Mouse (Mus musculus): ENCODE results near the gene Slc13a3. TPM values are rescaled to one million over a fixed set of nuclear protein-coding genes. Genes with fewer than 3 reads are reported as not detected.

Slc13a3 gene
- polyA plus RNA-seq, 1 experiment from 2014 or later = 24.6 TPM

Other genes with a start within 250 kb of the Slc13a3 start
- gene Cdh22, start 238.4 kb downstream of the Slc13a3 start, polyA plus RNA-seq (2015; fragmentation: Nextera tagmentation; extraction: Ambion mirVana) = not detected in 2 replicates
- 37.9 and 47.2 TPM in 2 replicates for gene Slc35c2, start 185.4 kb downstream of the Slc13a3 start, polyA plus RNA-seq (2015; fragmentation: Nextera tagmentation; extraction: Ambion mirVana)
- 15.9 and 16.3 TPM in 2 replicates for gene Elmo2, start 146.8 kb downstream of the Slc13a3 start, polyA plus RNA-seq (2015; fragmentation: Nextera tagmentation; extraction: Ambion mirVana)
- not detected in 2 replicates for gene Zfp663, start 104.5 kb downstream of the Slc13a3 start, polyA plus RNA-seq (2015; fragmentation: Nextera tagmentation; extraction: Ambion mirVana)
- 0.96 and 0.97 TPM in 2 replicates for gene Zfp334, start 85.0 kb downstream of the Slc13a3 start, polyA plus RNA-seq (2015; fragmentation: Nextera tagmentation; extraction: Ambion mirVana)
- gene Ocstamp, start 72.8 kb downstream of the Slc13a3 start, polyA plus RNA-seq (2015; fragmentation: Nextera tagmentation; extraction: Ambion mirVana) = 3.4 and 3.9 TPM in 2 replicates
- 7.9 and 8.2 TPM in 2 replicates for gene Trp53rka, start 20.1 kb upstream of the Slc13a3 start, polyA plus RNA-seq (2015; fragmentation: Nextera tagmentation; extraction: Ambion mirVana)
- gene Slc2a10, start 30.6 kb upstream of the Slc13a3 start, polyA plus RNA-seq (2015; fragmentation: Nextera tagmentation; extraction: Ambion mirVana) = 0.26 and 0.27 TPM in 2 replicates
- 0.07 and 0.22 TPM in 2 replicates for gene Eya2, start 121.8 kb upstream of the Slc13a3 start, polyA plus RNA-seq (2015; fragmentation: Nextera tagmentation; extraction: Ambion mirVana)

All from liver, embryonic 16.5 days (tissue).